Mouse (Mus musculus): Measurements from ENCODE around the gene Glis2. TPM values are rescaled to one million over a fixed set of nuclear protein-coding genes. Genes with fewer than 3 reads are reported as not detected.

Glis2 gene
- 0.62 TPM for total RNA-seq (2023)

DNA sequence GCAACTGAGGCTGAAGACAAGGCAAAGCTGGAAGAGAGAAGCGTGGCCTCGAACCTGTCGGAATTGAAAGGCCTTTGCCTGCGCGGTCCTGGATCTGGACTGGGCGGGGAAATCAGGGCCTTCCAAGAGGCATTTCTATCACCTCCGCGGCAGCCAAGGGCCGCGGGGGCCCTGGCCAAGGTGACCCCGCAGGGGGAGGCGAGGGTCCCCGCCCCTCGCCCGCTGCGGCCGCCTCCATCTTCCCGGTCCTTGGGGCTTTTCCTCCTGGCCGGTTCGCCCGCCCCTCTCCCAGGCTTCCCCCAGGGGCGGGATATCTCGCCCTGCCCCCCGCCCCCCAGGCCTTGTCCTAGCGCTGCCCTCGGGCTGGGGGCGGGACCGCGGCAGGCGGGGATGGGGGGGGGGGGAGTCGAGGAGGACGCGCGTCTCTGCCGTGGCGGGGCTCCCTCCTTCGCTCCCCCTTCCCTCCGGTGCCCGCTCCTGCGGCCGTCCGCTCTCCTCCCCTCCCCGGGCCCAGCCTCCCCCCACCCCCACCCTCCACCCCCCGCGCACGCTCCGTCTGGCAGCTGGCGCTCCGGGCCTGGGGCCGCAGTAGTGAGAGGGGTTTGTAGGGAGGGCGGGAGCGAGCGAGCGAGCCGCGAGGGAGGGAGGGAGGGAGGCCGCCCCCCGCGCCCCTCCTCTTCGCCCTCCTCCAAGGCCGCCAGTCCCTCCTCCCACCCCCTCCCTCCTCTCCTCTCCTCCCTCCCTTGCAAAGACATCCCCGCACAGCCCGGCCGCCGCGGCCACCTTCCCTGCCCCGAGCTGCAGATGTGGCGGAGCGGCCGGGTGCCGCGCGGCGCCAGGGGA lies at the start of gene Glis2:
Gene Glis2, plus strand, starts transcription at position 743 of the 843 bp plus-strand sequence.

DNA sequence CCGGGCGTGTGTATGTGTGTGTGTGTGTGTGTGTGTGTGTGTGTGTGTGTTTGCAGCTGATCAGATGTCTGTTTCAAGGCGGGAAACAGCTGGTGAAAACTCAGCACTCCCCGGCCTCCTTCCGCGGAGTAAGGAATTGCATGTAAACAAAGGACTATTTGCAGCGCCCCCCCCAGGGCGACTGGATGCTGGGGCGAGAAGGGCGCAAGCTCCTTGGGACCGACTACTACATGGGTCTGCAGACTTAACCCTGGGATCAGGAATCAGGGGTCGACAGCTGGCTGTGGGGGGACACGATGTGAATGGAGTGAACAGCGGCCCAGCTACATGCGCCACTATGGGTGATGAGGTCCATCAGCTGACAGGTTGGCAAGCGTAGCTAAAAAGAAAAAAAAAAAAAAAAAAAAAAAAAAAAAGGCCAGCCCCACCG lies 34.8 kb upstream of the Glis2 start, which contains the start of gene Tfap4:
Gene Tfap4, minus strand, starts transcription at position 140 of the 430 bp plus-strand sequence.

GRCm38 (mm10) chr16:4624481-4625110 lies 30.1 kb downstream of the Glis2 start, which contains the start of gene Pam16:
Pam16 (minus strand) TSS chr16:4624988.

DNA sequence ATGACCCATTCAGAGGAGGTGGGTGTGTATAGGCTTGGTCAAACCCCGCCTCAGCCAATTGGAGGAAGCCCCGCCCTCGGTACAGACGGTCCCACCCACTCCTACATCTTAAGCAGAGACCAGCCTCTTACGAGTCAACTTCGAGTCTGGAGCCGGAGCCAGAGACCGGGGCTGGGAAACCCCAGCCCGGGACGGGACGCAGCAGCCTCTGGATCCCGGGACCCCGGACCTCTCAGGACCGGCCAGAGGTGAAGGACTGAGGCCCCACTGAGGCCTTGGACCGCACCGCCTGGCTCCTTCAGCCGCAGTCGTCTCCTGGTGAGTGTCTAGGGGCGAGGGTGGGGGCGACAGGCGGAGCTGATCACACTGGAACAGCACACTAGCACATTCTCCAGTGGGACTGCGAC lies 45.3 kb downstream of the Glis2 start, which contains the start of the genes Vasn and Dnaja3:
Gene Vasn, plus strand, starts transcription at position 111 of the 407 bp plus-strand sequence.
Gene Dnaja3, plus strand, starts transcription at position 159 of the 407 bp plus-strand sequence.

Other genes with a start within 250 kb of the Glis2 start
- gene Adcy9, start 174.2 kb upstream of the Glis2 start, total RNA-seq (2023): 2.0 TPM
- gene Srl, start 52.9 kb upstream of the Glis2 start, total RNA-seq (2023): 0.83 TPM
- gene Tfap4, start 34.9 kb upstream of the Glis2 start, total RNA-seq (2023): 24.6 TPM
- gene Pam16, start 30.3 kb downstream of the Glis2 start, total RNA-seq (2023): 40.4 TPM
- 0.47 TPM for gene Vasn, start 45.2 kb downstream of the Glis2 start, total RNA-seq (2023)
- gene Dnaja3, start 45.3 kb downstream of the Glis2 start, total RNA-seq (2023): 29.1 TPM
- gene Coro7, start 85.1 kb downstream of the Glis2 start, total RNA-seq (2023): 191 TPM
- gene Nmral1, start 124.6 kb downstream of the Glis2 start, total RNA-seq (2023): 3.2 TPM
- gene Hmox2, start 131.6 kb downstream of the Glis2 start, total RNA-seq (2023): 40.3 TPM
- 47.1 TPM for gene Cdip1, start 195.6 kb downstream of the Glis2 start, total RNA-seq (2023)
- gene 4930562C15Rik, start 240.7 kb downstream of the Glis2 start, total RNA-seq (2023): not detected